Mouse (Mus musculus): ENCODE data around the gene Olfr391-ps.

GRCm38 (mm10) chr11:73816949-73817348 is 14.1 kb upstream of the Olfr391-ps start, which contains the start of gene Olfr392:
- TF ChIP-seq CTCF (IDR thresholded peaks at IDR 0.05; ENCODE audit: low read depth, low read length) = no peak
- TF ChIP-seq POLR2A (IDR thresholded peaks at IDR 0.05; ENCODE audit: borderline replicate concordance, low read depth, low read length) = no peak

All from bone marrow macrophage, adult 2 months (primary cell).